Mouse (Mus musculus) left cerebral cortex, adult 18-20 months (tissue): Measurements from ENCODE around the gene Prelp. TPM values are rescaled to one million over a fixed set of nuclear protein-coding genes. Genes with fewer than 3 reads are reported as not detected.

Source experiments
- DNase-seq, 2 experiments: peaks; one replicate each; pipeline ENCODE4 v3.0.0; 2021 to 2022; ENCODE audit warnings: low spot score in 2 of 2, mixed read lengths in 1 of 2
- total RNA-seq, 2 experiments: library from RNA; stranded (reverse); gene quantifications; 2 replicates each; pipeline ENCODE4 v1.2.3; 2021

The Prelp gene
- total RNA-seq, 2 experiments from 2014 or later: 12.1 to 13.1 TPM

GRCm38 (mm10) chr1:133906420-133906819 is 14.8 kb downstream of the Prelp start:
- DNase-seq: no peak

- DNase-seq: no peak
Observed at GRCm38 (mm10) chr1:133900825-133901224, 20.4 kb downstream of the Prelp start.

DNA sequence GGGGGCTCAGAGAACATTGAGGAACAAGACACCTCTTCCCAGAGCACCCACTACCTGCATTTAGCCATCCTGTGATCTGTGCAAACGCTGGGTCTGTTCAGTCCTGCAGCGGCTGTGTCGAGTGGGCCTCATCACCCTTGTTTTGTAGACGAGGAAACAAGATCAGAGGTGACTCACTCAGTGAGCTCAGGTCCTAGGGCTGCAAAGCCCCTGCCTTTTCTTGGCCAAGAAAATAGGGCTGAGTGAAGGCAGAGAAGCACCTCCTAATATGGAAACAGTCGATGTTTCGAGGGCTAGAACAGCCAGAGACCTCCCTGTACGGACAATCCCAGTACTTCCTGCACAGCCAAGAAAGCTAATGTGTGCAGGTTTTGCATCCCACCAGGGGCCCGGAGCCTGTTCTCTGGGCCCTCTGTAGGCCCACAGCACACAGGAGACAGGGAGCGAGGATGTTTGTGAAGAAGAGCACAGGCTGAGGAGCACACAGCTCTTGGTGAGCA is 22.1 kb downstream of the Prelp start:
- no peak for DNase-seq

DNA sequence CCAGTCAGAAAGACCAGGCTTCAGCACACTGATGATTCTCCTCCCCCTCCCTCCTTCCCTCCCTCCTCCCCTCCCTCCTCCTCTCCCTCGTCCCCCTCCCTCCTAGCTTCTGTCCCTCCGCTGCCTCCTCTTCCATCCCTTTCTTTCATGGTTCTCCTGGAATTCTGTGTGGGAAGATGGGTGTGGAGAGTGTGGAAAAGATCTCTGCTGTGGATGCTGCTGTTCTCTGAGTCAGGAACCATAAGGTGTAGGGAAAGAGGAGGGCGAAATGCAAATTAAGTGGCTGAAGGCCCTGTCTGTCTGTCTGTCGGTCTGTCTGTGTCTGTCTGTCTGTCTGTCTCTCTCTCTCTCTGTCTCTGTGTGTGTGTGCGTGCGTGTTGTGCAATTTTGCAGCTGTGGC is 23.9 kb downstream of the Prelp start:
- peak in 1 of 2 experiments; percentile 40 for DNase-seq

- DNase-seq: no peak
Observed at GRCm38 (mm10) chr1:133891489-133891888, 29.7 kb downstream of the Prelp start.

- no peak for DNase-seq
Observed at GRCm38 (mm10) chr1:133889949-133890598, 31.1 kb downstream of the Prelp start.

GRCm38 (mm10) chr1:133887538-133888250 is 33.5 kb downstream of the Prelp start:
- DNase-seq: no peak

DNA sequence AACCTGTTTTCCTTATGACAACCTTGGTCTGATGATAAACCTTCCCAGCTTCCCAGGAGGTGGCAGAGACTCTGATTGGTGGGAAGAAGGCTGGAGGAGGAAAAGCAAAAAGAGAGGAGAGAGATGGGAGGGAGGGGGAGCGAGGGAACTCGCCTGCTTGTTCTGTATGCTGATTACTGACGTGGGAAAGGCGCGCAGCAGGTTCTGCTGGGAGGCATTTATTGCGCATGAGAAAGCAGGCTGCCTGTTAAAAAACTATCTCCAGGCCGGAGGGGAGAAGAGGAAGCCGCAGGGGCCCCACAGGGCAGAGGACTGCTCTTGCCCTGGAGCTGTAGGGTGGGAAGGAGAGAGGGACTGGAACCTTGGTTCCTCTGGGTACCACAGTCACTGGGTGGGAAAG is 34.2 kb downstream of the Prelp start:
- peak; percentile 63 to 80 for DNase-seq

- peak in 1 of 2 experiments; percentile 43 for DNase-seq
Observed at GRCm38 (mm10) chr1:133886431-133886830, 34.8 kb downstream of the Prelp start.

GRCm38 (mm10) chr1:133885811-133886210 is 35.4 kb downstream of the Prelp start:
- DNase-seq: no peak

DNA sequence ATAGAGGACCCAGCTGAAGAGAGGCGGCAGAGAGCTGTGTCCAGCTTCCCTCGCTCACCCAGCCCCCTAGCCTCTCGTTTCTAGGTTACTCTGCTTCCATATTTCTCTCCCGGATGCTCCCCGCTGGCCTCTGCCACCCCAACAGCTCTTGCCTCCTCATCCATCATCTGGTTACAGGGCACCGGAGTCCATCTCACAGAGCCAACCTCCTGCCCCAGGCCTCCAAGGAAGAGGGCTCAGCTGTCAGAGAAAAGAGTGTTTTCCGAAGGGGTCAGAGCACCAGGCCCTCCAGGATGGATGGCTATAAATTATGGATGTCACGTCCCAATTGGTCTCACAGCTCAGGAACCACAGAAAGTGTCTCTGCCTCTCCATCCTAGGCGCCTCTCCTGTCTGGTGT is 36.5 kb downstream of the Prelp start:
- DNase-seq: no peak

DNA sequence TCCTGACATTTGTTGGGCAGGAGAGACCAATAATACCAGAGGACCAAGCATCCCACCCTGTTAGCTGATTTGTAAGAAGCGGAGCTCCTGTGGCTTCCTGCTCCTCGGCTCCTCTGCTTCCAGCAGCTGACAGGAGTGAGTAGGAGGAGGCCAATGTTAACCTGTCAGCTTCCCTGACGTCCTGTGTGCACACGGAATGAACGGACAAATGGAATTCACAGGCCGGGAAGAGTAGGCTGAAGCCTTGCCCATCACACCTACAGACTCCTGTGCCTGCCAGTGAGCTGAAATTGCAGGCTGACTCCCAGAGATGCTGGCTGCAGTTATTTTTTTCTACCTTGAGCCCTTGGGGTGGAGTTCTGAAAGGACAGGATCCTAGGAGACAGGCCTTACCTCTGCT is 37.1 kb downstream of the Prelp start:
- DNase-seq: peak; percentile 31 to 69

DNA sequence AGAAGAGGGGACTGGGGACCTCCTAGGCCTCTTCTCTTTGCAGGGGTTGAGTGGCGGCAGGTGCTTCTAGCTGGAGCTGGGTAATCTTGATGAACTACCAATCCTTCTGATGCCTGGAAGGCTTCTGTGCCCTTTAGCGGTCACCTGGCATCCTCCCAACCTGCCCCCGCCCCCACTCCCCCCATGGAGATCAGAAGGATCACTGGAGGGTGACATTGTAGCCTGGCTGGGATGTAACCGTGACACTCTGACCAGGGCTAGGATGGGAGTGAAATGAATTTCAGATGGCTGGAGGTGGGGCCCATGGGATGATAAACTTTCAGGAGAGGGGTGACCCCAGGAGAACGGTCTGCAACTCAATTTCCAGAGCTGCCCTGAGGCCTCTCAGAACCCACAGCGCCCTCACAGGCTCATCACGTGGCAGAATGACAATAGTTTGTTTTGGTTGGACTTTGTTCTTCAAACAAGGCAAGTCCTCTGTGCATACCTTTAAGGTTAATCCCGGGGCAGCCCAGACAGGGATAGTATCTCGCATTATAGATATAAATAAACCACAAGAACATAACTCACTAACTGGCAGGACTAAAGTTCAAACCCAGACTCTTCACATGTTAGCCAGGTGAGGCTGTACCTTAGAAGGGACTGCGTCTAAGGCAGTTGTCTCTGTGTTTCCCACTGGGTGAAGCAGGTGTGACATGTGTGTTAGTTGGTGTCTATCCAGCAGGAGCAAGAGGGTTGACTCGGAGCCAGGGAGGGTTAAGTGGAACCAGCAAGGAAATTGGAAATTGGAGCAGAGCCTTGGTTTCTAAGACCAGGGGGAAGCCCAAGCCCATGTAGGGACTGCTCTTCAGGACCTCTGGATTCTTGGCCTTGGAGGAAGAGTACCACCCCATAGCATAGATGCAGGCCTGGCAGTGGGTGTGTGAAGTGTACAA is 38.7 kb downstream of the Prelp start:
- no peak for DNase-seq

GRCm38 (mm10) chr1:133881813-133882212 is 39.4 kb downstream of the Prelp start:
- DNase-seq: no peak

DNA sequence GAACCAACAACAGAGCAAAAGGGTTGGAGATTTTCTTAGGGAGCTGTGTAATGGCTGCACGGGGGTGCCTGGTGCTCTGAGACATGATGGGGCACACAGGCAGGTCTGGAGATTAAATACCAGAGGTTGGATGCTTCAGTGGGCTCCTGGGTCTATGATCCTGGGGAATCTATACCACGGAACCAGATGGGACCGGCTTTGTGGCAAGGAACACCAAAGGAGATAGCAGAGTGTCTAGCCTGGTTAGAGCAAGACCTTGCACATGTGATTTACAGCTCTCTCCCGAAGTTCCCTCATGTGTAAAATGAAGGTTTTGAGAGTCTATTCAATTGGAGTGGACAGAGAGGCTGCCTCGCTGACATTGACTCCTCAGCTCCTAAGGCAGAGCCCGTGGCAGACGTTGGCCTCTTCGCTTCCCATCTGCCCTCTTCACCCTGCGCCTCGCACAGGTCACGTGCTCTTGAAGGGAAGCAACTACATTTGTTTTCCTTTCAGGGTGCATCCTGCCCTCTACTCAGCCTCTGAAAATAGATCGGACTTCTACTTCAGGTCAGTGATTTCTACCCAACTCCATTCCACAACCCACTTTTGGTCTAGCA is 42.3 kb downstream of the Prelp start:
- DNase-seq: no peak

DNA sequence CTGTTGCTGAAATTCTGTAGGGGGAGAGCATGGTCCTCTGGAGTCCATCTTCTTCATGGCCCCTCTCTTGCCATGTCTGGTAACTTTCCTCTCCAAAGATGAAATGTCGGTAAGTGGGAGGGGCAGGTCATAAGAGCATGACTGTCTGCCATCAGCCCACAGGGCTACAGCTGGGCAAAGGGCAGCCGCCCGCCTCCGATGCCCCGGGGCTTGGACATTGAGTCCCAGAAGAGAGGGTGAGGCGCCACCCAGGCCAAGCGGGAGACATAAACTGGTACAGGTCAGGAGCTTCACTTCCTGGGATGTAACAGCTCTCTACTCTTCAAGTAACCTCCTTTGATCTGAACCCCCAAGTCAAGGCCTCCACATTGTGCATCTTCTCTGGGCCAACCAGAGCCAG is 44.3 kb downstream of the Prelp start:
- no peak for DNase-seq

DNA sequence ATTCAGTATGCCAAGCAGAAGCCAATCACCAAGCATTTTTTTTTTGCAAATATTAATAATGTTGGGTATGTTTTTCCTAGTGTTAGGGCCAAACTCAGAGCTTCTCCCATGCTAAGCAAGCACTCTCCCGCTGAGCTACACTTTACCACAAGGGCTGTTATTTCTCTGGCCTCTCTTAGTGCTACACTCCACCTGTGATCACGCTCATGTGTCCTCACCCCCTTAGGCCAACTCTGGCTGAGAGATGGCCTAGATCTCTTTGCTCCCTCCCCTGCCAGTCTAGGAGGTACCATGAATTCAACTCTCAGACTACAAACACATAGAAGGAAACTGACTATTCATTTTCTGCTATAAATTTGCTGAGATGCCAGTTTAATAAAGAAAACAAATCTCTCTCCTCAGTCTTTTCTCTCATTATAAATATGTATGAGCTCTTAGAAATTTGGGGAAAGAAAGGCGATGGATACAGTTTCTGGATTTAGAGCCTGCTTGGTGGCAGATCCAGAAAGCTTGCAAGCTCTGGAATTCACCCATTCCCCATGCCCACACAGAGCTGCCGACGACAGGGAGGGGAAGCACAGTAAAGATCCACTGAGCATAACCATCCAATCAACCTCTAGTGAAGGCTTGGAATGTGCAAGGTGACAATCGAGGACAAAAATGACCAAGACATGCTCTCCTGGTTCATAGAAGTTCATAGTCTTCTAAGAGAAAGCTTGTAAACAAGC is 48.0 kb downstream of the Prelp start:
- no peak for DNase-seq

DNA sequence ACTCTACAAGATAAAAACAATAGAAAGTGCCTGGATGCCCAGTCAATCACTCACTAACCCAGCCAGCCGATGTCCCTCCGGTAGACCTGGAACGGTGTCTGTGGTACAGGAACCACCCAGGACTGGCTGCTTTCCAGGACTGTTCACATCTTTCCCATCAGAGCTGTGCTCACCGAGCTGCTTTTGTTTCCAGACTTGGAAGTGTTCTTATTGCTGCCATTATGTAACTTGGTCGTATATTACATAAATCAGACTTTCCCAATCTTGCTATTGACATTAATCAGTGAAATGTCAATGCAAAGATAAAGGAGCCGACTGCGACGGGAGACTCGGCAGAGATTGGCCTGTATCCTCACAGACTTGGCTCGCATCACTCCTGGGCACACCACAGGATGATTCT is 50.0 kb downstream of the Prelp start:
- no peak for DNase-seq

- DNase-seq: no peak
Observed at GRCm38 (mm10) chr1:133869221-133869620, 52.0 kb downstream of the Prelp start.

GRCm38 (mm10) chr1:133863257-133863997 is 57.8 kb downstream of the Prelp start:
- DNase-seq: no peak
